Mouse (Mus musculus) G1E-ER4 (cell line): Measurements from ENCODE around the gene Mex3d. TPM values are rescaled to one million over a fixed set of nuclear protein-coding genes. Genes with fewer than 3 reads are reported as not detected.

ENCODE experiments used
- GATA1 ChIP-seq: IDR thresholded peaks from one replicate; pipeline ENCODE4 v1.8.0; 2012; ENCODE audit warnings: low read length, inconsistent platforms
- polyA plus RNA-seq: library from polyadenylated mRNA; stranded (reverse); fragments of >175 nt; gene quantifications from 2 replicates; pipeline ENCODE4 v1.2.3, GENCODE M21; 2012

Gene Mex3d
- polyA plus RNA-seq, 1 experiment: 53.8 TPM

GRCm38 (mm10) chr10:80383431-80383830, 4.0 kb downstream of the Mex3d start:
- no peak for TF ChIP-seq GATA1

- no peak for TF ChIP-seq GATA1
Observed at GRCm38 (mm10) chr10:80382641-80383365, 4.7 kb downstream of the Mex3d start.

- no peak for TF ChIP-seq GATA1
Observed at GRCm38 (mm10) chr10:80377716-80378115, 9.7 kb downstream of the Mex3d start.

- TF ChIP-seq GATA1: no peak
Observed at GRCm38 (mm10) chr10:80376160-80376559, 11.3 kb downstream of the Mex3d start.

- TF ChIP-seq GATA1: no peak
Observed at GRCm38 (mm10) chr10:80374063-80374462, 13.4 kb downstream of the Mex3d start.

- TF ChIP-seq GATA1: no peak
Observed at GRCm38 (mm10) chr10:80372706-80373105, 14.8 kb downstream of the Mex3d start.

- no peak for TF ChIP-seq GATA1
Observed at GRCm38 (mm10) chr10:80371983-80372382, 15.5 kb downstream of the Mex3d start.

- TF ChIP-seq GATA1: no peak
Observed at GRCm38 (mm10) chr10:80371411-80371966, 16.0 kb downstream of the Mex3d start.

- TF ChIP-seq GATA1: no peak
Observed at GRCm38 (mm10) chr10:80369995-80370747, 17.3 kb downstream of the Mex3d start.

GRCm38 (mm10) chr10:80368392-80368791, 19.1 kb downstream of the Mex3d start:
- no peak for TF ChIP-seq GATA1

GRCm38 (mm10) chr10:80367954-80368353, 19.5 kb downstream of the Mex3d start:
- TF ChIP-seq GATA1: no peak

GRCm38 (mm10) chr10:80365736-80366135, 21.7 kb downstream of the Mex3d start:
- no peak for TF ChIP-seq GATA1

GRCm38 (mm10) chr10:80363734-80364133, 23.7 kb downstream of the Mex3d start:
- TF ChIP-seq GATA1: no peak

GRCm38 (mm10) chr10:80357994-80358639, 29.3 kb downstream of the Mex3d start:
- no peak for TF ChIP-seq GATA1

- TF ChIP-seq GATA1: no peak
Observed at GRCm38 (mm10) chr10:80357336-80357735, 30.1 kb downstream of the Mex3d start.

- no peak for TF ChIP-seq GATA1
Observed at GRCm38 (mm10) chr10:80356737-80357136, 30.7 kb downstream of the Mex3d start.
